Mouse (Mus musculus) MEL (cell line): ENCODE results near the gene Prkcb.
"Not testable (repeated sequence)": the region's sequence is repeated elsewhere in the genome, so short reads cannot be mapped to it uniquely, and the experiment has no call there.

Experiments used
- CTCF ChIP-seq, 3 experiments: IDR thresholded peaks in 2 of 3; conservative IDR thresholded peaks in 1 of 3; 2 replicates each; pipeline ENCODE4 v1.5.1; 2011 to 2012; ENCODE audit warnings: low read length in 3 of 3, low read depth in 2 of 3, mild to moderate bottlenecking in 2 of 3, improper control_type of control experiment in 1 of 3, inconsistent platforms in 1 of 3, mixed read lengths in 1 of 3, moderate library complexity in 1 of 3; ENCODE audit not compliant: control insufficient read depth in 1 of 3, insufficient read depth in 1 of 3, poor library complexity in 1 of 3, severe bottlenecking in 1 of 3
- E2F4 ChIP-seq: IDR thresholded peaks from 2 replicates; pipeline ENCODE4 v1.6.1; 2011; ENCODE audit warnings: low read depth, low read length, improper control_type of control experiment, borderline replicate concordance
- ELF1 ChIP-seq: IDR thresholded peaks from 2 replicates; pipeline ENCODE4 v1.6.1; 2014; ENCODE audit warnings: low read depth, mild to moderate bottlenecking, inconsistent platforms, low read length, improper control_type of control experiment, moderate library complexity
- EP300 ChIP-seq, 2 experiments: IDR thresholded peaks; 2 replicates each; pipeline ENCODE4 v1.6.1; 2011; ENCODE audit warnings: improper control_type of control experiment in 2 of 2, low read length in 2 of 2, low read depth in 1 of 2, mild to moderate bottlenecking in 1 of 2
- ETS1 ChIP-seq: IDR thresholded peaks from 2 replicates; pipeline ENCODE4 v1.6.1; 2012; ENCODE audit warnings: low read depth, mild to moderate bottlenecking, inconsistent platforms, low read length, improper control_type of control experiment, moderate library complexity
- KAT2A ChIP-seq: conservative IDR thresholded peaks from 2 replicates; pipeline ENCODE4 v1.6.1; 2012; ENCODE audit warnings: low read depth, low read length, improper control_type of control experiment, inconsistent platforms
- MAX ChIP-seq: IDR thresholded peaks from 2 replicates; pipeline ENCODE4 v1.6.1; 2011; ENCODE audit warnings: low read length, improper control_type of control experiment
- POLR2AphosphoS2 ChIP-seq: IDR thresholded peaks from 2 replicates; pipeline ENCODE4 v1.6.1; 2011; ENCODE audit warnings: low read length, improper control_type of control experiment
- POLR2AphosphoS5 ChIP-seq: IDR thresholded peaks from 2 replicates; pipeline ENCODE4 v1.6.1; 2012; ENCODE audit warnings: low read depth, borderline replicate concordance, mild to moderate bottlenecking, inconsistent platforms, low read length, moderate library complexity, mixed read lengths
- RAD21 ChIP-seq: IDR thresholded peaks from 2 replicates; pipeline ENCODE4 v1.6.1; 2011; ENCODE audit warnings: mild to moderate bottlenecking, low read depth, low read length, improper control_type of control experiment
- TAL1 ChIP-seq: IDR thresholded peaks from 2 replicates; pipeline ENCODE4 v1.6.1; 2012; ENCODE audit warnings: mild to moderate bottlenecking, inconsistent platforms, low read length, moderate library complexity, mixed read lengths

DNA sequence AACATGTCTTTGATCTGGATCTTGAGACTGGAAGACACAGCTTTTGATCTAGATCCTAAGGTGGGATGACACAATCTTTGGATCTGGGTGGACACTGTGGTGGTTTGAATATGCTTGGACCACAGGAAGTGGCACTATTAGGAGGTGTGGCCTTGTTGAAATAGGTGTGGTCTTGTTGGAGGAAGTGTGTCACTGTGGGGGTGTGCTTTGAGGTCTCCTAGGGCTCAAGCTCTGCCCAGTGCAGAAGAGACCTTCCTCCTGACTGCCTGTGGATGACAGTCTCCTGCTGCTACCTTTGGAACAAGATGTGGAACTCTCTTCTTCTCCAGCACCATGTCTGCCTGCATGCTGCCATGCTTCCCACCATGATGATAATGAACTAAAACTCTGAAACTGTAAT lies 45.8 kb upstream of the Prkcb start:
- not testable (repeated sequence) for TF ChIP-seq POLR2AphosphoS5; ELF1; MAX; E2F4; ETS1; KAT2A; RAD21; POLR2AphosphoS2; CTCF (IDR thresholded peaks at IDR 0.05 in 2 of 3, conservative IDR thresholded peaks at IDR 0.05 in 1 of 3; ENCODE audit: control insufficient read depth in 1 of 3, insufficient read depth in 1 of 3, low read depth in 2 of 3, low read length in 3 of 3, poor library complexity in 1 of 3, severe bottlenecking in 1 of 3); EP300 (IDR thresholded peaks at IDR 0.05; ENCODE audit: low read depth in 1 of 2, low read length in 2 of 2); TAL1
